Mouse (Mus musculus) ES-Bruce4 (cell line): ENCODE measurements around the gene Smoc1.

Experiments used
- CTCF ChIP-seq: IDR thresholded peaks from one replicate; pipeline ENCODE4 v1.8.1; 2011; ENCODE audit warnings: low read depth, low read length
- EP300 ChIP-seq: IDR thresholded peaks from 2 replicates; pipeline ENCODE4 v1.6.1; 2011; ENCODE audit warnings: low read depth, low read length; ENCODE audit not compliant: insufficient read depth
- POLR2A ChIP-seq: IDR thresholded peaks from one replicate; pipeline ENCODE4 v1.8.1; 2011; ENCODE audit warnings: low read length; ENCODE audit not compliant: insufficient read depth

DNA sequence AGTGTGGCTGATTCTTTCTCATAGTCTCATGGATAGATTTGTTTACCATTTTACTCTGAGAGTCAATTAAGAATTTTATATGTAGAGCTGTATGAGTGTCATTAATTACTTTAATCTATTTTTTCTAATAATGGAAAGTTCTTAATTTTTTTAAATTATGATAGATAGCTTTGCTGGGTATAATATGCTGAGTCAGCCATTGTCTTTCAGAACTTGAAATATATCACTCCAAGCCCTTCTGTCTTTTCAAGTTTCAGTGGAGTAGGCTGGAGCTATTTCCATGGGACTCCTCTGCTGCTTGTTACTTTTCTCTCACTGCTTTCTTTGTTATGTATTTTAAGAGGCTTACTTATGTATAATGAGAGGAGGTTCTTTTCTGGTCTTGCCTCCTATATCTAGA is 93.7 kb downstream of the Smoc1 start:
- TF ChIP-seq CTCF = no peak
- TF ChIP-seq POLR2A = no peak
- no peak for TF ChIP-seq EP300
